Mouse (Mus musculus) naive thymus-derived CD4-positive, alpha-beta T cell, adult 2 months (primary cell): ENCODE measurements around the gene Coa7.

Source experiments
- DNase-seq: peaks from one replicate; pipeline ENCODE4 v3.0.0-alpha.2; 2011; ENCODE audit warnings: low read depth

The Coa7 gene

DNA sequence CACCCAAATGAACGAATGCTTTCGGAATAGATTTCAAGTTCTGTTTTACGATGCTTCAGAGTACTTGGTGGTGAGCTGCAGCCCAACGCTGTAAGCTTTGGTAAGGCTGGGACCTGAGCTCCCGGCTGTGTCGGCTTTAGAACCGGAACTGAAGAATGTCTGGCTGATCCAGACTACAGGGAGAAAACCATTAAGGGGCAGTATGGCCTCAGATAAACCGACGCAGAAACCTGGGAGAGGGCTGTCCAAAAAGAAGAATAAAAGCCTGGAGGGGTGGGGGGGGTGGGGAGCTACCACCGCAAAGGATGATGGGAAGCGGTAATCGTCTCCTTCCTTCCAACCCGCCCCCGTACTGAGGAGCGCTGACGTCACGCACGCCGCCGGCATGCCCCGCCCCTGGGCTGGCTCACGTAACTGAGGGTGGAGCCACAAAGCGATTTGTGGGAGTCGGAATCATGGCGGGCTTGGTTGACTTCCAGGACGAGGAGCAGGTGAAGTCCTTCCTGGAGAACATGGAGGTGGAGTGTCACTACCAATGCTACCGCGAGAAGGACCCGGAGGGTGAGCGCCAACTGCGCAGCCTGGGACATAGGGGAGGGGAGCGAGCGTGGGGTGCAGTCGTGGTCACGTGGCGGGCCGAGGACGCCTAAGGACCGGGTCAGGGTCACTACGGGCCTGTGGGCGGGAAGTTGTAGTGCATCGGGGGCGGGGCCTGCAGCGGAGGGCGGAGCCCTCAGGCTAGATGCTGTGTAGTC lies at the start of gene Coa7:
TSS of gene Coa7 (plus strand) at position 411 of the 755 bp plus-strand sequence.
- peak; percentile 99 for DNase-seq

DNA sequence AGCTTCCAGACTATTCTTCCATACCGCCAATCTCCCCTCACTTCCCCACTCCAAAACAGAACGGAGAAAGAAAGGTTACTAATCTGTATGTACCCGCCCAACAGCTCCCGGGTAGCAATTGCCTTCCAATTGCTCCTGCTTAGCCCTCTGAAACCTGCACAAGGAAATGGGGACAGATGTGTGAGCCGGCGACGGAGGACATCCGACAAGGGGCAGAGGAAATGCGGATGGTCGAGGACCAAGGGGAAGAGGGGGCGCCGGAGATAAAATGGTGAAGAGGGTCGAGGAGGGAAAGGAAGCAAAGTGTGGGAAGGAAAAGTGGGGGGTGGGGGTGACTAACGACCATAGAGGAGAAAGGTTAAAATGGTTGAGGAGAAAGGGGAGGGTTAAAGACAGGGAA lies 27.7 kb upstream of the Coa7 start:
- peak; percentile 49 for DNase-seq

DNA sequence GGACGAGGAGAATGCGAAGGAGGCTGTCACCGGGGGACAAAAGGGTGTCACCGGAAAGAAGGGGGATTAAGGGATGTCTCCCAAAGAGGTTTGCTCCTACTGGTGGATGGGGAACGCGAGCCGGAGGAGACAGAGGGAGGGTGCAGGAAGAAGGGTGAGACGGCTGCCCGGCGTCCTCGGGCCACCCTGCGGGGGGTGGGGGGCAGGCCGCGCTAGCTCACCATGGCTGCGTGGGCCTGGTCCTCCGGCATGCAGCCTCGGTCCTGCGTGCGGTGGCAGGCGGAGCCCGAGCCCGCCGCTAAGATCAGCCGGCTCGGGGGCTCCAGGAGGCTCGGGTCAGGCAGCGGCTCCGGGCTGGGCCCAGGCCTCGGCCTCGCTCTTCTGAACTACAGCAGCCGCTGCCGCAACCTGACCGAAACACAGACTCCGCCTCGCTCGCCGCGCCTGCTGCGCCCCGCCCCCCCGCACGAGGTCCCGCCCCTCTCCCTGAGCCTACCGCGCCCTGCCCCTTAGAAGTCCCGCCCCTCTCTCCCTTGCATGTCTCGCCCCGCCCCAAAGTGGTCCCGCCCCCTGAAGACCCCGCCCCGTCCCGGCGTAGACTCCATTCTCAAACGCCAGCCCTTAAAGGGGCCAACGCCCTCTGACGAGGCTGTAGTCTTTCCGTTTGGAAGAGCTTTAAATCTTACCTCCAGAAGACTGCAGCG lies 27.1 kb upstream of the Coa7 start, which contains the start of gene Zyg11b:
TSS of gene Zyg11b (minus strand) at position 427 of the 704 bp plus-strand sequence.
- DNase-seq = peak; percentile 95

DNA sequence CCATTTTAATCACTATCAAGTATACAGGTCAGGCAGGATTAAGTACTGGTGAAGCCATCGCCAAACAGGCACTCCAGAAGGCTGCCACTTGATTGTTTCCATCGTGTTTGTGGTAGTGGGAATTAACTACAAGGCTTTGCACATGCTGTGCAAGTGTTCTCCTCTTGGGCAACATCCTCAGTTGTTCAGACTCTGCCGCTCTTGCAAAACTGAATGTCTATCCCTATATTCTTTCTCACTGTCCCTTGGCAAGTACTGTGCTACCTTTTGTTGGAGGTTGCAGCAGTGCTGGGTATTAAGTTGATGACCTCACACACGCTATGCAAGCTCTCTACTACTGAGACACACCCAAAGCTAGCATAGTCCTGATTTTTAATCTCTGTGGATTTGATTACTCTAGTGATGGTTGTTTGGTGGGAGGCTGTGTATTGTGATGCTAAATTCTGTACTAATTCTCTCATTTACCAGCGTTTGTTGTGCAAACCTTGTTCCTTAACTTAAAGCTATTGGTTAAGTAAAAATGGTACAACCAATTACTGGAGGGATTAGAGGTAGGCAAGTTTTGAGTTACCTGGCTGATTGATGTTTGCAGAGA lies 25.5 kb upstream of the Coa7 start:
- DNase-seq = peak; percentile 20

DNA sequence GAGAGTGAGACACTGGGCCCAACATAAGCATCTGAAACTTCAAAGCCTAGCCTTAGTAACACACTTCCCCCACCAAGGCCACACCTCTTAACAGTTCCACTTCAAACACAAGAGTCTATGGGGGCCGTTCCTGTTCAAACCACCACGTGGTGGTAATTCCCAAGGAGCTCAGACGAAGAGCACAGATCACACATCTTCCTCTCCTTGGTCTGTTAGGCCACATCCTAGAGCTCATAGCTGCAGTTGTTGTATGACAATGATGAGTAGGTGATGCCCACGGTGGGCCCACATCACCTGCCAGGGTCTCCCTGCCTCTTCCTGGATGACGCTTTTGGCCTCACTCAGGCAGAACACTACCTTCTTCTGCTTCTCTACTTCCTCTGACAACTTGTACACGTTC lies 17.2 kb upstream of the Coa7 start:
- peak; percentile 81 for DNase-seq

DNA sequence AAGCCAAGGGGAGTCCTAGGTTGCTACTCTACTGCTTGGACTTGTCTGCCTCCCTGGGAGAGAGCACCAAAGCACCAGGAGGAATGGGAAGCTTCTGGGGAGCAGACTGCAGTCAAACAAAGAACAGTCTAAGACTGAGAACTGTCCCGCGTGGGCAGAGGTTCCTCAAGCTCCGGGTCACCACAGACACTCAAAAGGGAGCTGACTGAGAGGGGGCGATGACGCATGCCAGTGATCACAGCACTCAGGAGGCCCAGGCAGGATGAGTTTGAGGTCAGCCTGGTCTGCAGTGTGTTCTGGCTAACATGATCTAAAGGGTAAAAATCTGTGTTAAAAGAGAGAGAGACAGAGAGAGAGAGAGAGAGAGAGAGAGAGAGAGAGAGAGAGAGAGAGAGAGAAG lies 13.9 kb upstream of the Coa7 start:
- DNase-seq = no peak

DNA sequence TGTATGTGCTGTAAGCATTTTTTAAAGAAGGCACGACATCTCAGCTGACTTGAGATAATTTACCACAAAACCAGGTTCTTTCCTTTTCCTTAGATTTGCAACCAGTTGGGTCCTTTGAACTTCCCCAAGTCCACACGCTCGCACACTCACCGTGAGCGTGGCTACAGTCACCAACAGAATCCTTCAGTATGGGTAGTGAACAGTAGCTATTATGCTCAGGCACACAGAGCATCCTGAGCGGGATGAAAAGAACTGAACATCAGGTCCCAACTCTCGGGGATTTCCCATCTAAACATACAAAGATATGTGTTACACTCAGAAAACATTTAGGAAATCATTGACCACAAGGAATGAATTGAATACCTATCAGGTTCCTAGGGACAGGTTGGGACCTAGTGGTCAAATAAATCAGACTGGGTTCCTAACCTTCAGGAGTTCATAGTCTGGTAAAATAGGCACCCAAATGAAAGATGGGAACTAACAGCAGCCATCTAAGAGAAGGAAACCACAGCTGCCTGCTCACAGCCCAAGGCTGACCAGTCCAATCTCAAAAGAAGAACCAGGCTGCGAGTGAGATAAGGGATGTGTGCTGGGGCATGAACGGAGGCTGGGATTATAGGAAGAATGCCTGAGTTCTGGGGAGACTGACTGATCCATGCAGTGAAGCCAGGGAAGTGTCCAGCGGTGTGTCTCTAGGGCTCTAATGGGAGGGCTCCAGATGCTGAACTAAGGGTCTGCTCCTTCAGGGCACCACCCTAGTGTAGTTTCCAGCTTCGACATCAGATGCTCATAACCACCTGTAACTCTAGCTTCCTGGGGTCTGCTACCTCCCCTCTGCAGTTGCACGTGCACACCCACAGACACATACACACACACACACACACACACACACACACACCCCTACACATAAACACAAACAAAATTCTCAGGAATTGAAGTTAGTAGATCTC lies 10.0 kb upstream of the Coa7 start:
- peak; percentile 64 for DNase-seq

DNA sequence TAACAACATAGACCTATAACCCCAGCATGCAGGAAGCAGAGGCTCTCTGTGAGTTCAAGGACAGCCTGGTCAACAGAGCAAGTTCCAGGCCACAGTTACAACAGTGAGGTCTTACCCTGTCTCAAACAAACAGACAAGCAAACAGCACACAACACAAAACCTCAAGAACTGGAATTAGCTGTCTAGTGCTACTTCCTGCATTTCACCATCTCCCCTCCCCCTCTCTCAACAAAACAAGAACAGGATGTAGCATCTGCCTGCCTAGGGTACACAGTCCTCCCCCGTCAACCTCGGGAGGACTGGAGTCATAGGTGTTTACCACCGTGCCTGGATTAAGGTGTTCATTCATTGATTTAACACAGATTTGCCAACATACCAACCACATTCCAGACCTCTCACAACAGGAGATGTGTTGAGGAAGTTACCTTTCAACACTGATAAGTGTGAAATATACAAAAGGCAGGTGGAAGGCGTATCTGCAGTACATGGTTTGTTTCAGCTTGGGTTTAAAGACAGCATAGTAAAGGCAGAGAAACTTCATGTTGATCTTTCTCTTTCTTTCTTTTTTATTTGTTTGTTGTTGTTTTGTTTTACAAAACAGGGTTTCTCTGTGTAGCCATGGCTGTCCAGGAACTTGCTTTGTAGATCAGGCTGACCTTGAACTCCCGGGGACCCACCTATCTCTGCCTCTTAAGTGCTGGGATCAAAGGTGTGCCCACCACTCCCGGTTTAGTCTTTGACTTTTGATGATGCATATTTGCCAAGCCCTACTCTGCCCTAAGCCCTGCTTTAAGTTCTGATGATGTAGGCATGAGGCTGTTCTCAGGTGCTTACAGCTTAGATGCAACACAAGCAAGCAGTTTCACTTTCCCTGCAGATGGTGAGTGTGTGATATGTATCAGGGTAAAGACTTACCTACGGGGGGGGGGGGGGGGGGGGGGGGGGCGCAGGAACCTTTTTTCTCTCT lies 9.0 kb upstream of the Coa7 start:
- DNase-seq = peak; percentile 92

DNA sequence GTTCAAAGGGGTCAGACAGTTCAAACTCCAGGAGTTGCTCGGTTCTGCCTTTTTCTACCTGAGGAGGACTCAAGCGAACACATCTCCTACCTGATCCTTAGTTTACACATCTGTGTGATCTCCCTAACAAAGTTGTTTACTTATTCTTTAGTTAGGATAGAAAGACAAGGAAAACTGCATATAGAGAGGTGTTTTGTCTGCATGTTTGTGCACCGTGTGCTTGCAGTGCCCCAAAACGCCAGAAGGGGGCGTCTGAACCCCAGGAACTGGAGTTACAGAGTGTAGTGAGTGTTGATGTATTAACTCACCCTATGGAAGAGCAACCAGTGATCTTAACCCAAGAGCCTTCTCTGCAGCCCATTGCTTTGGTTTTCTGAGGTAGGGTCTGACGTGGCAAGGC lies 8.2 kb upstream of the Coa7 start:
- peak; percentile 74 for DNase-seq

DNA sequence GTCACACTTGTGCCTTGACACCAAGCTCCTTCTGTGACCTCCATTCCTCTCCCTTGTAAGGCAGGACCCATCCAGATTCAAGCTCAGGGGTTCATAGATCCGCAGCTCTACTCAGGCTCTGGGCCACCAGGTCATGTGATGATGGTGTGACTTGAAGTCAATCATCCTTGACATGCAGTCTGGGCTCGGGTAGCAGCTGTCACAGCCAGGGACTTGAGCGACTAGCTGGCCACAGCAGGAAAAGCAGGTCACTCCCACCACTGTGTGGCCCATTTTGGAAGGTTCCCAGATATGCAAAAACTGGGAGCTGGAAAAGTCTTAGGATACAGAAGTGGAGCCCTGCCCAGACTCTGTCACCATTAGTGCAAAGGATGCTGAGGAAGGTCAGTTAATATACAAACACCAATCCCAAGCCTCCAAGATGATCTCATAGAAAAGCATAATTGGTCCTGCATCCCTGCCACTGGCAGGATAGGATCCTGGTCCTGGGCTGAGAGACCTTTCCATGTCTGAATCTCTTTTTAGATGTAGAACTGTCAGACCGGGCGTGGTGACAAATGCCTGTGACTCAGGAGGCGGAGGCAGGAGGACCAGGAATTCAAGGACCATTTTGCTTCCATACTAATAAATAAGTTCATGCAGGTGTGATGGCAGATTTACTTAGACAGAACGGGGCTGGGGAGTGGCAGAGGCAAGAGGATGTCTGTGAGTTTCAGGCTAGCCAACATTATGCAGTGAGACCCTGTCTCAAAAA lies 7.1 kb upstream of the Coa7 start:
- DNase-seq = no peak

DNA sequence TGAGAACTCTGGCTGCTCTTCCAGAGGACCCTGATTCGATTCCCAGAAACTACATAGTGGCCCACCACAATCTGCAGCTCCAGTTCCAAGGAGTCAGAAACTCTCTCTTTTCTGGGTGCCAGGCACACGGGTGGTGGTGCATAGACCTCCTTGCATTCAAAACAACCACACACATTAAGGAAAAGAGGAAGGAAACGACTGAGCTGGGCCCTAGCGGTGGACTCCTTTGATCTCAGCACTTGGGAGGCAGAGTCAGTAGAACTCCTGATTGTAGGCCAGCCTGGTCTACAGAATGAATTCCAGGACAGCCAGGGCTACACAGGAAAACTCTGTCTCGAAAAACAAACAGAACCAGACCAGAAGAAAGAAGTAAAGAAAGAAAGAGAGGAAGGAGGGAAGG lies 4.4 kb upstream of the Coa7 start:
- DNase-seq = no peak

DNA sequence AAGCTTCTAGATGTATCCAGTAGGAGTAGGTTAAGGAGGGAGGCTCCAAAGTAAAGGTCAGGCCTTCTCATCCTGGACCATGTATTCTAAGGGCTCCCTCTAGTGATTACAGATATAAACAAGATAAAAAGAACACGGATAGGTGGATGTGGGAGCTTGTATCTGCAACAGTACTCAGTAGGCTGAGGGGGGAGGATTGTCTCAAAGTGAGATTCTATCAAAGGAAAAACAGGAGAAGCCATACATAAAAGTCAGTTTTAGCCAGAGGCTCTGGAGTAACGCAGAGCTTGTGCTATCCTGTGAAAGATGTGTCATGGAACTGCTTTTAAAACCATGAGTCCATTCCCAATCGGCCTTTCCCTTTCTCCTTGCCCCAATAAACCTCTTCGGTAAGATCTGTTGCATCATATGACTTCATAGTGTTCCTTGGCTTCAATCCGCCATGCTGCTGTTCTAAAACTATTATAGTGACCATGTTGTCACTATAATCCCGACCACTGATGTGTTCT lies 815 bp upstream of the Coa7 start:
- peak; percentile 76 for DNase-seq

DNA sequence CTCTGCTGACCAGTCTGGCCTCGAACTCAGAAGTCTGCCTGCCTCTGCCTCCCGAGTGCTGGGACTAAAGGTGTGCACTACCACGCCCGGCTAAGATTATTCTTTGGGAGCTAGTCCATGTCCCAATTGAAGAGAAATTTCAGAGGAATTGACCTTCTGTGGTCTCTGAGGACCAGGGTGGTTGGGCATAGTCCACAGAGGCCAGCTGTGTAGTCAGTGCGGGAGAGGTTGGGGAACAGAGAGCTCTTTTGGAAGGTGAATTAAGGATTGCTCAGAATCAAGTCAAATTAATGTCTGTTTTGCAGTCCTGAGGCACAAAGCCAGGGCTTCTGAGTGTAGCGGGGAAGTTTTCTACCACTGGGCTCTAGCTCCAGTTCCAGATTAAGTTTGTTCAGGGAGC lies 1.9 kb downstream of the Coa7 start:
- no peak for DNase-seq

DNA sequence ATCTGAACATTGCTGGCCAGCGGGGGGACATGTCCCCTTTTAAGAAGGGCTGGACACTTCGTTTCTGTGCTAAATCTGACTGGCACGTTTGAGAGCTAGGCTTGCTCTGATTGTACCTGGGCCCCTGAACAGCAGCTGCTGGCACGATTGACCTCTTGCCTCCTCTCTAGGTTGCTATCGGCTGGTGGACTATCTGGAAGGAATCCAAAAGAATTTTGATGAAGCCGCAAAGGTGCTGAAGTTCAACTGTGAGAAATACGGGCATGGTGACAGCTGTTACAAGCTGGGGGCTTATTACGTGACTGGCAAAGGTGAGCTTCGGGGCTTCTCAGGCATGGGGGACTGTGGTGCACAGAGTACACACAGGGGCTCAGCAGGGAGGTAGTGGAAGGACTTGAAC lies 4.1 kb downstream of the Coa7 start:
- DNase-seq = no peak

DNA sequence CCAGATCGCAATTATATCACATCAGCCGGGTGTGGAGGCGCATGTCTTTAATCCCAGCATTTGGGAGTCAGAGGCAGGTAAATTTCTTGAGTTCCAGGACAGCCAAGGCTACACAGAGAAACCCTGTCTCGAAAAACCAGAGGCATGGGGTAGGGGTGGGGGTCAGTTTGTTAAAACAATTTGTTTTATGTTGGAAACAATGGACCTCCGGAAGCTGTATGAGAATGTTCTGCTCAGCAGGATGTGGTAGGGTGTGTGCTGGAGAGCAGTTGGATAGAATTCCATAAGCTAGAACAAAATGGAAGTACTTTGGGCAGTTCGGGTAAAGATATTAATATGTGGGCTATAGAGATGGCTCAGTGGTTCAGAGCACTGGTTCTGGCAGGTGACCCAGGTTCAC lies 7.5 kb downstream of the Coa7 start:
- DNase-seq = no peak

DNA sequence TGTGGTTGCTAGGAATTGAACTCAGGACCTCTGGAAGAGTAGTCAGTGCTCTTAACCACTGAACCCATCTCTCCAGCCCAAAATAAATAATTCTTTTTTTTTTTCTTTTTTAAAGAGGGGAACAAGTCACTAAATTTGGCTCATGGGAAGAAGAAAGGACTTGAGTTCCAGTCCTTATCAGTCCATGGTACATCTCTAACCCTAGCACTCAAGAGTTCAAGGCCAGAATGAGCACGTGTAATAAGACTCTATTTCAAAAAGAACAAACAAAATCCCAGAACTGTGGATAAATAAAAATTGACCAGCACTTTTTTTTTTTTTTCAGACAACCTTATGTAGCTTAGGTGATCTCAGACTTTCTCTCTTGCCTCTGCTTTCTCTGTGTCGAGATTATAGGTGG lies 8.8 kb downstream of the Coa7 start:
- no peak for DNase-seq

DNA sequence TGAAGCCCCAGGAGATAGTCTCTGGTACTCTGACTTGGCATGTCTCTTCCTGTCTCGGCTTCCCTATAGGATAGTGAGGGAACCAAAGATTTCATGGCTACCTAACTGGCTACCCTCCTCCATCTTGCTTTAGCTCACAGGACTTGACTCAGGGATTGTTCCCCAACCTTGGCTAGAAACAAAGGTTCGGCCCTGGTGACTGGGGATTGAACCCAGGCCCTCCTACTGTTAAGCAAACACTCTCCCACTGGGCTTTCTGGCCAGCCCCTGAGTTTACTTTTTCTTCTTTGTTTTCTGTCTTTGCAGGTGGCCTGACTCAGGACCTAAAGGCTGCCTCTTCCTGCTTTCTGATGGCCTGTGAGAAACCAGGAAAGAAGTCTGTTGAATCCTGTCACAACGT lies 9.9 kb downstream of the Coa7 start:
- no peak for DNase-seq

DNA sequence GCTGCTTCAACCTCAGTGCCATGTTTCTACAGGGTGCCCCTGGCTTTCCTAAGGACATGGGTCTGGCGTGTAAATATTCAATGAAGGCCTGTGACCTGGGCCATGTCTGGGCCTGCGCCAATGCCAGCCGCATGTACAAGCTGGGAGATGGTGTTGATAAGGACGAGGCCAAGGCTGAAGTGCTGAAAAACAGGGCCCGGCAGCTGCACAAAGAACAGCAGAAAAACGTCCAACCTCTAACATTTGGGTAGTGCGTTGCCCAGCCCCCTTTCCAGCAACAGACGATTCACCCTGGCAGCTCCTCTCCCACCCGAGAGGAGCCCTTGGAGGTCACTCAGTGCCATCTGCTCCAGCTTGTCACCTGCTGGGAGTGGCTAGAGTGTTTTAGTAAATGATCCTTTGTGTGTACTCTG lies 10.4 kb downstream of the Coa7 start:
- no peak for DNase-seq

DNA sequence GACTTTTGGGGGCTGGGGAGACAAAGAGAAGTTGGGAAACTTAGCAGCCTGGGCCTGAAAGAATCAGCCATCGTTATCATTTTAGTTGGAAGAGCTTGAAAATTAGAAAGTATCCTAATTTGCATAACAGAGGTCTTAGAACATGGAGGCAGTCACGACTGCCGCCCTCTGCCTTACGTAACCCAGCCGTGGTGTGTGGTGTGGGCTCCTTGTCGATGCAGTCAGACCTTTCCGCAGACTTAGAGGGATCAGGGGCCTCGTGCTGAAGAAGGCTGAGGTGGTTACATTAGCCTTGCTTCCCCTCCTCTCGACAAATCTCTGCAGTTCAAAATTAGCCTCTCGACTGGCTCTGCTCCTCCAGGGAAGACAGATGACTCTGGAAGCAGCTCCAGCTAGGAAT lies 10.9 kb downstream of the Coa7 start:
- DNase-seq = no peak

DNA sequence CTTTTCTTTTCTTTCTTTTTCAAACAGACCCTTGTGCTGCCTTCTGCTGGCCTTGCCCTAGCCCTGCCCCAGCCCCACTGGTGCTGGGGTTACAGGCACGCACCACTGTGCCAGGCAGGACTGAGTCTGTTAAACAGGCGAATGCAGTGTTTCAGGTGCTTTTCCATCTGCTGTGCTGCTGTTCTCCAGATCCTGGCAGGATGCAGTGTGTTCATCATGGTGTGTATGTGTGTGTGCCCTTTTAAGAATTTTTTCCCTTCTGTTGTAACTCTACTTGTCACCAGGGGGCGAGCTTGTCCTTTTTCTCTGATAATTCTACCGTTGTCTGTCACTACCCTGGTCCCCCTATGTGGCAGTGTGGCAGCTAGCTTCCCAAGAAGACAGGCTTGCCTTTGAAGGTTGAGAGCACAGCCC lies 11.3 kb downstream of the Coa7 start:
- DNase-seq = peak; percentile 79
